Mouse (Mus musculus): ENCODE results near the gene Trip10. TPM values are rescaled to one million over a fixed set of nuclear protein-coding genes. Genes with fewer than 3 reads are reported as not detected.
A peak's percentile ranks its signal among the peaks of the same experiment; 100 is the strongest.

The Trip10 gene
- 10 to 100 TPM; 72.3 to 77.5 TPM for total RNA-seq (2021)
- long read RNA-seq, experiment 1, transcript Trip10-202 (15 exons, 1,812 nt), result minor isoform, 20 of 109 reads
- long read RNA-seq, experiment 1, transcript Trip10-205 (15 exons, 2,136 nt), result major isoform, 32 of 109 reads
- long read RNA-seq, experiment 1, transcript Trip10-207 (14 exons, 2,016 nt), result minor isoform, 13 of 109 reads
- long read RNA-seq, experiment 1, transcript Trip10-201 (14 exons, 2,224 nt), result minor isoform, 24 of 109 reads
- long read RNA-seq, experiment 1, partial matches to known transcripts, result 9 of 109 reads
- long read RNA-seq, experiment 1, other reads (novel, unspliced or antisense), result 11 of 109 reads
- long read RNA-seq, experiment 2, transcript Trip10-202 (15 exons, 1,812 nt), result minor isoform, 14 of 73 reads
- long read RNA-seq, experiment 2, transcript Trip10-207 (14 exons, 2,016 nt), result minor isoform, 10 of 73 reads
- long read RNA-seq, experiment 2, transcript Trip10-205 (15 exons, 2,136 nt), result major isoform, 22 of 73 reads
- long read RNA-seq, experiment 2, transcript Trip10-201 (14 exons, 2,224 nt), result minor isoform, 16 of 73 reads
- long read RNA-seq, experiment 2, partial matches to known transcripts, result 5 of 73 reads
- long read RNA-seq, experiment 2, other reads (novel, unspliced or antisense), result 6 of 73 reads

- intact Hi-C loops (cut with DNase I), result loop anchor here (1.0 to 10.0 kb wide), 3 partner anchors 26 to 255 kb away; partner anchors contain the start of genes Alkbh7, Clpp, Gm17949 and Gtf2f1
- peak; percentile 99 to 100 for DNase-seq
Observed at GRCm38 (mm10) chr17:57249186-57250181, at the start of gene Trip10. TSS of gene Trip10 (plus strand) at chr17:57249455.

- intact Hi-C loops (cut with DNase I), result no loop called here
- no peak for DNase-seq
Observed at GRCm38 (mm10) chr17:57201841-57202724, 47.2 kb upstream of the Trip10 start.

GRCm38 (mm10) chr17:57207938-57208337, 41.3 kb upstream of the Trip10 start:
- DNase-seq, result peak in 1 of 2 experiments; percentile 8
- intact Hi-C loops (cut with DNase I), result no loop called here

- intact Hi-C loops (cut with DNase I), result no loop called here
- no peak for DNase-seq
Observed at GRCm38 (mm10) chr17:57209330-57209729, 39.9 kb upstream of the Trip10 start.

- intact Hi-C loops (cut with DNase I), result no loop called here
- DNase-seq, result no peak
Observed at GRCm38 (mm10) chr17:57211501-57211900, 37.8 kb upstream of the Trip10 start.

GRCm38 (mm10) chr17:57214676-57215387, 34.4 kb upstream of the Trip10 start:
- intact Hi-C loops (cut with DNase I), result no loop called here

GRCm38 (mm10) chr17:57218335-57218900, 30.8 kb upstream of the Trip10 start:
- intact Hi-C loops (cut with DNase I), result no loop called here
- DNase-seq, result no peak

More at GRCm38 (mm10) chr17:57214676-57215387, 34.4 kb upstream of the Trip10 start:
- no peak for DNase-seq

- DNase-seq, result peak; percentile 79 to 88
- intact Hi-C loops (cut with DNase I), result loop anchor here (1.0 kb wide), 2 partner anchors 58 to 115 kb away; no protein-coding TSS in a partner anchor
Observed at GRCm38 (mm10) chr17:57219167-57219883, 29.9 kb upstream of the Trip10 start.

GRCm38 (mm10) chr17:57219884-57220207, 29.4 kb upstream of the Trip10 start:
- intact Hi-C loops (cut with DNase I), result loop anchor here (1.0 to 2.0 kb wide), 3 partner anchors 25 to 114 kb away; no protein-coding TSS in a partner anchor
- DNase-seq, result peak; percentile 36 to 58

- intact Hi-C loops (cut with DNase I), result loop anchor here (2.0 kb wide), 1 partner anchor 23 kb away; no protein-coding TSS in a partner anchor
- DNase-seq, result no peak
Observed at GRCm38 (mm10) chr17:57221911-57222310, 27.3 kb upstream of the Trip10 start.

- intact Hi-C loops (cut with DNase I), result no loop called here
Observed at GRCm38 (mm10) chr17:57223313-57223712, 25.9 kb upstream of the Trip10 start.

GRCm38 (mm10) chr17:57227468-57227867, 21.8 kb upstream of the Trip10 start:
- intact Hi-C loops (cut with DNase I), result no loop called here
- DNase-seq, result no peak

More at GRCm38 (mm10) chr17:57223313-57223712, 25.9 kb upstream of the Trip10 start:
- no peak for DNase-seq

GRCm38 (mm10) chr17:57228014-57228413, 21.2 kb upstream of the Trip10 start, which contains the start of gene C3:
TSS of gene C3 (minus strand) at chr17:57228136.
- intact Hi-C loops (cut with DNase I), result no loop called here
- no peak for DNase-seq

- intact Hi-C loops (cut with DNase I), result no loop called here
- no peak for DNase-seq
Observed at GRCm38 (mm10) chr17:57228873-57229272, 20.4 kb upstream of the Trip10 start.

GRCm38 (mm10) chr17:57229851-57230727, 19.2 kb upstream of the Trip10 start:
- intact Hi-C loops (cut with DNase I), result no loop called here
- DNase-seq, result no peak

GRCm38 (mm10) chr17:57230728-57231125, 18.5 kb upstream of the Trip10 start:
- intact Hi-C loops (cut with DNase I), result no loop called here
- peak in 1 of 2 experiments; percentile 20 for DNase-seq
